ENCODE assay signal across 8 mouse cellular contexts in genomic region chrX:60503995-60504394, GRCm38 (mm10). TPM values are rescaled to one million over a fixed set of nuclear protein-coding genes. Genes with fewer than 3 reads are reported as not detected.
A peak's percentile ranks its signal among the peaks of the same experiment; 100 is the strongest.
DNase-seq lines count a peak whose midpoint lies in the region; ATAC-seq and TF ChIP-seq lines count a peak whose summit lies in the region.

No protein-coding gene starts in this region.

- ATAC-seq in kidney, embryonic 15.5 days (replicated peaks; ENCODE audit: low FRiP score), result no peak
- peak; percentile 62 to 71; a peak in 2 of 4 replicates for ATAC-seq in hematopoietic stem cell, adult 5-6 weeks (replicated peaks in 1 of 2; ENCODE audit: insufficient read depth in 1 of 2, low FRiP score in 2 of 2, low TSS enrichment in 1 of 2, low read depth in 1 of 2, poor library complexity in 2 of 2, severe bottlenecking in 2 of 2)

- no peaks in the 10 kb centered on the region for H3K9me3 ChIP-seq in kidney, embryonic 15.5 days (replicated peaks)
- no peaks in the 10 kb centered on the region for H3K9me3 ChIP-seq in limb, embryonic 10.5 days (replicated peaks)

- TF ChIP-seq POLR2A in kidney, adult 2 months (IDR thresholded peaks at IDR 0.05; ENCODE audit: low read depth, low read length), result no peak
- TF ChIP-seq POLR2A in small intestine, adult 2 months (IDR thresholded peaks at IDR 0.05; ENCODE audit: low read depth, low read length), result no peak

- peak; percentile 69 for TF ChIP-seq CTCF in kidney, adult 2 months (conservative IDR thresholded peaks at IDR 0.05; ENCODE audit: insufficient read depth, insufficient read length, low read depth, low read length)
- peak; percentile 17; the same call in 1 of the 2 replicates for TF ChIP-seq CTCF in small intestine, adult 2 months (IDR thresholded peaks at IDR 0.05; ENCODE audit: extremely low read depth, insufficient read length, insufficient replicate concordance, low read depth, low read length)

- DNase-seq in kidney, adult 2 months, result peak; percentile 12
- DNase-seq in ZHBTc4 (ENCODE audit: low read depth, low spot score), result peak; percentile 44
- peak; percentile 71 for DNase-seq in embryo, embryonic 10.5 days (ENCODE audit: low spot score)
- peak; percentile 35 for DNase-seq in limb, embryonic 10.5 days (ENCODE audit: low spot score)
- DNase-seq in spleen, postnatal 36 days (ENCODE audit: low spot score in 2 of 2), result no peak

- H3K4me2 ChIP-seq in kidney, embryonic 15.5 days, result no peak overlapping the region

- no peaks in the 10 kb centered on the region for H3K4me1 ChIP-seq in kidney, adult 2 months (ENCODE audit: control insufficient read depth, insufficient read depth, low read length)
- H3K4me1 ChIP-seq in kidney, embryonic 15.5 days, result no peaks in the 10 kb centered on the region
- no peaks in the 10 kb centered on the region for H3K4me1 ChIP-seq in limb, embryonic 10.5 days
- no peaks in the 10 kb centered on the region for H3K4me1 ChIP-seq in small intestine, adult 2 months (ENCODE audit: control insufficient read depth, insufficient read depth, insufficient read length, low read length)

- no peaks in the 10 kb centered on the region for H3K27me3 ChIP-seq in kidney, adult 2 months (replicated peaks; ENCODE audit: control insufficient read depth, insufficient read depth, low read length)
- no peaks in the 10 kb centered on the region for H3K27me3 ChIP-seq in kidney, embryonic 15.5 days
- H3K27me3 ChIP-seq in limb, embryonic 10.5 days (ENCODE audit: low read depth, poor library complexity, severe bottlenecking), result no peaks in the 10 kb centered on the region
- H3K27me3 ChIP-seq in small intestine, adult 2 months (ENCODE audit: control insufficient read depth, insufficient read depth, low read length), result no peaks in the 10 kb centered on the region

- no peak overlapping the region for H3K4me3 ChIP-seq in kidney, adult 2 months (ENCODE audit: insufficient read depth, low read depth, low read length)
- no peak overlapping the region for H3K4me3 ChIP-seq in kidney, embryonic 15.5 days (replicated peaks)
- H3K4me3 ChIP-seq in limb, embryonic 10.5 days, result no peak overlapping the region
- no peak overlapping the region for H3K4me3 ChIP-seq in small intestine, adult 2 months (ENCODE audit: low read depth, low read length)

- no peak overlapping the region for H3K27ac ChIP-seq in kidney, adult 2 months (ENCODE audit: insufficient read depth, low read depth, low read length)
- no peak overlapping the region for H3K27ac ChIP-seq in kidney, embryonic 15.5 days
- H3K27ac ChIP-seq in limb, embryonic 10.5 days, result no peak overlapping the region
- H3K27ac ChIP-seq in small intestine, adult 2 months (ENCODE audit: insufficient read depth, low read depth, low read length), result no peak overlapping the region

- H3K36me3 ChIP-seq in kidney, adult 2 months (ENCODE audit: control insufficient read depth, insufficient read depth, low read length), result no peaks in the 10 kb centered on the region
- H3K36me3 ChIP-seq in kidney, embryonic 15.5 days, result no peaks in the 10 kb centered on the region
- H3K36me3 ChIP-seq in limb, embryonic 10.5 days, result no peaks in the 10 kb centered on the region
- H3K36me3 ChIP-seq in small intestine, adult 2 months (ENCODE audit: control insufficient read depth, insufficient read depth, low read length), result no peaks in the 10 kb centered on the region

- H3K9ac ChIP-seq in kidney, embryonic 15.5 days, result no peak overlapping the region

RNA-seq across cellular contexts. Expression of gene Gm7073, which starts 35.1 kb away (rescaled TPM):
- polyA plus RNA-seq in kidney, adult 2 months (2012; rRNA removed), result not detected in 2 replicates
- not detected in 2 replicates for polyA plus RNA-seq in kidney, embryonic 15.5 days (2015; fragmentation: Nextera tagmentation; extraction: Ambion mirVana)
- not detected in 2 replicates for total RNA-seq in hematopoietic stem cell, adult 5-6 weeks (2017)
- polyA plus RNA-seq in limb, embryonic 10.5 days (2016; fragmentation: Nextera tagmentation; extraction: Ambion mirVana), result not detected in 2 replicates
- polyA plus RNA-seq in small intestine, adult 2 months (2012; rRNA removed), result not detected in 2 replicates

Comparison
In these comparisons a context has a peak if more than half of its experiments do, and no peak if none do; other contexts are left out.
1. DNase-seq: peak in kidney, adult 2 months (single experiment), ZHBTc4 (single experiment), embryo, embryonic 10.5 days (single experiment) and limb, embryonic 10.5 days (single experiment); none in spleen, postnatal 36 days (0 of 2).